Mouse (Mus musculus): Measurements from ENCODE around the gene Olfr1333. TPM values are rescaled to one million over a fixed set of nuclear protein-coding genes. Genes with fewer than 3 reads are reported as not detected.
"Not testable (repeated sequence)": the region's sequence is repeated elsewhere in the genome, so short reads cannot be mapped to it uniquely, and the experiment has no call there.

Gene Olfr1333
- total RNA-seq (2017), result not detected in 2 replicates

DNA sequence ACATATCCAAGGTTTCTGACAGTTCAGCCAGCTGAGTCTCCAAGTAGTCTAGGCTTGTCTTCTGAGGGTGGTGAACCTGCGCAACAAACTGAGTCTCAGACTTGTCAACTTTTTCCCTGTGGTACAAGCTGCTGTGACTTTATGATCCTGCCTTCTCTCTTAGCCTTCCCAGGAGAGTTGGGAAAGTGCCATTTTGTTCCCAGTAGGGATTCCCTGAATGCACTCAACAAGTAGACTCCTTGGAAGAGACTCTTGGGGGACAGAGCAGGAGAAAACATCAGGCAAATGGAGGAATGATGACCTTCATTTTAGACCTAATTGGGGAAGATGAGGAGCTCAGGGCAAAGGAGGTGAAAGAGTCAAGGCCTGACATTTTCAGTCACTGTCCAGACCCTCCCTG is at the start of gene Olfr1333:
Gene Olfr1333, minus strand, starts transcription at position 101 of the 400 bp plus-strand sequence.
- ATAC-seq (replicated peaks; ENCODE audit: low read depth, poor library complexity, severe bottlenecking), result no peak

DNA sequence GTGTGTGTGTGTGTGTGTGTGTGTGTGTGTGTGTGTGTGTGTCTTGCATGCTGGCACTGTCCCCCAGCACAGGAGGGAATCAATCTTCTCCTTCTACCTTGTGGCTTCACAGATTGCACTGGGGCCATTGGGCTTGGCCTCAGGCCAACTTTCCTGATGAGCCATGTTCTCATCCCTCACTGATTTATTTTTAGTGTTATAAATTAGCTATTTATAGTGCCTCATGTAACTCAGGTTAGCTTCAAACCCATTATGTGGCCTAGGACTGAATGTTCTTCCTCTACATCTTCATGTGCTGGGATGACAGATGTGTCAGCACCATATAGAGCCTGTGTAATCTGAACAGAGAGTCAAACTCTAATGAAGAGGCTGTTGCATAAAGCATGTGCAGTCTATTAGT is 31.5 kb upstream of the Olfr1333 start:
- ATAC-seq (replicated peaks; ENCODE audit: low read depth, poor library complexity, severe bottlenecking), result no peak

DNA sequence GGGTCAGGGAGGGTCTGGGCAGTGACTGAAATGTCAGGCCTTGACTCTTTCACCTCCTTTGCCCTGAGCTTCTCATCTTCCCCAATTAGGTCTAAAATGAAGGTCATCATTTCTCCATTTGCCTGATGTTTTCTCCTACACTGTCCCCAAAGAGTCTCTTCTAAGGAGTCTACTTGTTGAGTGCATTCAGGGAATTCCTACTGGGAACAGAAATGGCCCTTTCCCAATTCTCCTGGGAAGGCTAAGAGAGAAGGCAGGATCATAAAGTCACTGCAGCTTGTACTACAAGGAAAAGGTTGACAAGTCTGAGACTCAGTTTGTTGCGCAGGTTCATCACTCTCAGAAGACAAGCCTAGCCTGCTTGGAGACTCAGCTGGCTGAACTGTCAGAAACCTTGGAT is 28.3 kb upstream of the Olfr1333 start, which contains the start of gene Olfr1331:
Gene Olfr1331, plus strand, starts transcription at position 301 of the 400 bp plus-strand sequence.
- ATAC-seq (replicated peaks; ENCODE audit: low read depth, poor library complexity, severe bottlenecking), result no peak

DNA sequence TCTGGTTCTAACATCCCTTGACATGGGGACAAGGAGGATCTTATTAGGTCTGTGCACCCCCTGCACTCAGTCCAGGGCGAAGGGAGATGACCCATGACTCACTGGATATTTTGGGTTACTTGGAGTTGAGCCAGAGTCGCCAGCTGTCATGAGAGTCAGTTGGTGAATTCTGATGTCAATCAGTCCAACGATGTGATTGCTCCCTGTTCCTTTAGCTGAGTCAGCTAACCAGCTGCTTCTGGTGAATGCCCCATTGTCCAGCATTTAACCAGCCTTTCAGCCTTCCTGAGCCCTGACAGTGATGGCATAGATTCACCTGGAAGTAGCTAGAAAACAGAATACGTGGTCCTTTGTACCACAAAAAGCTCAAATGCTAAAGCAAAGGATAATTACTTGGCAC is 26.6 kb upstream of the Olfr1333 start:
- no peak for ATAC-seq (replicated peaks; ENCODE audit: low read depth, poor library complexity, severe bottlenecking)

DNA sequence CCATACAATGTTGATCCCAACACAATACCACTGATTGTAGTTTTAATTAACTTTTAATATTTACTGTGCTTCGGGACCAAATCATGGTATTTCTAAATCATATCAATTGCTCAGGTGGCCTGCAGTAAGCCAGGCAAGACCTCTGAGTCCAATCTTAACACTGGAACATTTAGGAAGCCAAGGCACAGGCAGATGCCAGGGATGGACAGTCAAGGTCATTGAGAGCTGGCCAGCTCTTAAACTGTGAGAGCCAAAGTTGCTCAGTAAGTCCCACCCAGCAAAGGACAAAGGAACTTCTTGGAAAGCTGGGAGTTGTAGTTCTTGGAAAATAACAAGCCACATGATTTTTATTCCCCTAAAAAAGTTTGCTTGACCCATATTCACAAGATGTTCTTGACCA is 25.7 kb upstream of the Olfr1333 start:
- ATAC-seq (replicated peaks; ENCODE audit: low read depth, poor library complexity, severe bottlenecking), result no peak

DNA sequence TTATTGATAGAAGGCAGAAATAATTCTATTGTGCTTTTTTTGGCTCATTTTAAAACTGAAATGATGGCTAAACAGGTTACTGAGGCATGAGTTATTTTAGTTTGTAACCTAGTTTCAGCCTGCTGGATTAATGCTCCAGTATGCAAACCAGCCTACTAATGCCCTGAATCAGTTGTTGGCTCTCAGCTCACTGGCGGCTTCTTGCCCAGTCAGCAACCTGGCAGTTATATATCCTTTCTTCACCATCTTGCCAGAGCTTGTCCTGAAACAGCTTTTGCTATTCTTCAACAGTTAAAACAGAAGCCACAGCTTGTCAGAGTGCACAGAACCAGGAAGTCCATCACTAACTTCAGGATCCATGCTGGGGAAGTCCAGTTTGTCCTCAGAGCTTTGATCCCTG is 17.2 kb downstream of the Olfr1333 start:
- no peak for ATAC-seq (replicated peaks; ENCODE audit: low read depth, poor library complexity, severe bottlenecking)

DNA sequence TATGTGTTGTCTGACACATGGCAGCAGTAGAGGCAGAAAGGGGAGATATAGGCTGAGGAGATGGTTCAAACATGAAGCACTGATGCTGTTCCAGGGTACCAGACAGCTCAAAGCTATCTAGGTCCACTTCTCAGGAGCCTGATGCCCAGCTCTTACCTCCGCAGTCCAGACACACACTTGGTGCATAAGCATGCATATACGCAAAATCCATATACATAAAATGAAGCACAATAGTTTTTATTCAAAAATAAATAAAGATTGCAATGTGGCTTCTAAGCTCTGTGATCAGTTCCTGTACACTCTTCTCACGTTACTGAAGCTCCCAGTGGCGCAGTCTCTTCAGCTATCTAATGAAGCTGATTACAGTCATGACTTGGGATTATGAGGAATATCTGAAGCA is 26.2 kb downstream of the Olfr1333 start, which contains the start of gene Olfr1335:
Gene Olfr1335, minus strand, starts transcription at position 101 of the 400 bp plus-strand sequence.
- no peak for ATAC-seq (replicated peaks; ENCODE audit: low read depth, poor library complexity, severe bottlenecking)

DNA sequence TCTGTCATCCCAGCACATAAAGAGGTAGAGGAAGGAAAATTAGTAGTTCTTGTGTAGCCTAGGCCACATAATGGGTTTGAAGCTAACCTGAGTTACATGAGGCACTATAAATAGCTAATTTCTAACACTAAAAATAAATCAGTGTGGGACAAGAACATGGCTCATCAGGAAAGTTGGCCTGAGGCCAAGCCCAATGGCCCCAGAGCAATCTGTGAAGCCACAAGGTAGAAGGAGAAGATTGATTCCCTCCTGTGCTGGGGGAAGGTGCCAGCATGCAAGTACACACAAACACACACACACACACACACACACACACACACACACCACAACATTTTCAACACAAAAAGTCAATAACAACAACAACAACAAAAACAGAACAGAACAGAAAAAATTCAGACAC is 43.3 kb downstream of the Olfr1333 start:
- ATAC-seq (replicated peaks; ENCODE audit: low read depth, poor library complexity, severe bottlenecking), result not testable (repeated sequence)

DNA sequence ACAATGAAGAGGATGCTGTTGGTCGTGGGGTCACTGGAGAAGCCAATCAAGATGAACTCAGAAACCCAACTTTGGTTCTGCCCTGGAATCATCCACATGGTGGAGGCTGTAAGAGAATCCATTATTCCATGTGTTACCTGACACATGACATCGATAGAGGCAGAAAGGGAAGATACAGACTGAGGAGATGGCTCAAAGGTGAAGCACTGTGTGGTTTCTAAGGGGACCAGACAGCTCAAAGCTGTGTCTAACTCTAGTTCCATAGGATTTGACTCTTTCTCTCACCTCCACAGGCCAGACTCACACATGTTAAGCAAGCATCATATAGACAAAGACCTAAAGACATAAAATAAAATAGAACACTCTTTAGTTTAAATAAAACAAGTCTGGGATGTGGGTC is 53.6 kb downstream of the Olfr1333 start, which contains the start of gene Olfr1337:
Gene Olfr1337, minus strand, starts transcription at position 101 of the 400 bp plus-strand sequence.
- no peak for ATAC-seq (replicated peaks; ENCODE audit: low read depth, poor library complexity, severe bottlenecking)

Other genes starting within 250 kb of the Olfr1333 start
- 0.46 TPM in 1 of 2 replicates, not detected in the other for gene Cfap57, start 215.5 kb downstream of the Olfr1333 start, total RNA-seq (2017)
- gene Ebna1bp2, start 215.5 kb downstream of the Olfr1333 start, total RNA-seq (2017), result 98.3 and 123 TPM in 2 replicates
- gene Olfr62, start 177.3 kb downstream of the Olfr1333 start, total RNA-seq (2017), result not detected in 2 replicates
- gene Olfr1342, start 143.5 kb downstream of the Olfr1333 start, total RNA-seq (2017), result not detected in 2 replicates
- gene Olfr1341, start 132.8 kb downstream of the Olfr1333 start, total RNA-seq (2017), result not detected in 2 replicates
- gene Olfr1340, start 116.1 kb downstream of the Olfr1333 start, total RNA-seq (2017), result not detected in 2 replicates
- not detected in 2 replicates for gene Olfr1339, start 104.1 kb downstream of the Olfr1333 start, total RNA-seq (2017)
- gene Olfr1338, start 77.5 kb downstream of the Olfr1333 start, total RNA-seq (2017), result not detected in 2 replicates
- not detected in 2 replicates for gene Olfr1337, start 53.7 kb downstream of the Olfr1333 start, total RNA-seq (2017)
- gene Olfr1335, start 26.3 kb downstream of the Olfr1333 start, total RNA-seq (2017), result not detected in 2 replicates
- not detected in 2 replicates for gene Olfr1331, start 28.4 kb upstream of the Olfr1333 start, total RNA-seq (2017)
- gene Olfr1330, start 52.3 kb upstream of the Olfr1333 start, total RNA-seq (2017), result not detected in 2 replicates
- not detected in 2 replicates for gene Olfr1329, start 81.2 kb upstream of the Olfr1333 start, total RNA-seq (2017)
- not detected in 2 replicates for gene Olfr1328, start 102.3 kb upstream of the Olfr1333 start, total RNA-seq (2017)
- gene Lao1, start 125.3 kb upstream of the Olfr1333 start, total RNA-seq (2017), result not detected in 2 replicates